In genomic region chr3:155093116-155093956, GRCm38 (mm10) we compare ENCODE assay signal across 8 mouse cellular contexts. TPM values are rescaled to one million over a fixed set of nuclear protein-coding genes. Genes with fewer than 3 reads are reported as not detected.
DNase-seq lines count a peak whose midpoint lies in the region; ATAC-seq and TF ChIP-seq lines count a peak whose summit lies in the region.

Gene Fpgt, minus strand, starts transcription at chr3:155093403.
Gene Lrriq3, plus strand, starts transcription at chr3:155093434.

- H3K27me3 ChIP-seq in embryonic facial prominence, embryonic 14.5 days (replicated peaks; ENCODE audit: control insufficient read depth, insufficient read depth, low read length), result no peaks in the 10 kb centered on the region
- H3K27me3 ChIP-seq in heart, adult 2 months (ENCODE audit: control insufficient read depth, insufficient read depth, low read length), result no peaks in the 10 kb centered on the region
- no peaks in the 10 kb centered on the region for H3K27me3 ChIP-seq in limb, embryonic 13.5 days
- H3K27me3 ChIP-seq in midbrain, embryonic 16.5 days (ENCODE audit: control insufficient read depth, insufficient read depth, low read depth, low read length), result no peaks in the 10 kb centered on the region

- peak; percentile 22; the same call in 1 of the 2 replicates for TF ChIP-seq CTCF in heart, adult 2 months (IDR thresholded peaks at IDR 0.05)

- H3K27ac ChIP-seq in embryonic facial prominence, embryonic 14.5 days (replicated peaks; ENCODE audit: low read depth, low read length), result peak within 1 kb of the TSS; percentile 82
- H3K27ac ChIP-seq in heart, adult 2 months, result peak within 1 kb of the TSS; percentile 90
- H3K27ac ChIP-seq in limb, embryonic 13.5 days, result peak within 1 kb of the TSS; percentile 82
- H3K27ac ChIP-seq in midbrain, embryonic 16.5 days (ENCODE audit: low read length), result peak within 1 kb of the TSS; percentile 93

- H3K9me3 ChIP-seq in embryonic facial prominence, embryonic 14.5 days (ENCODE audit: control insufficient read depth, low read length), result no peaks in the 10 kb centered on the region
- H3K9me3 ChIP-seq in limb, embryonic 13.5 days, result no peaks in the 10 kb centered on the region
- no peaks in the 10 kb centered on the region for H3K9me3 ChIP-seq in midbrain, embryonic 16.5 days (replicated peaks; ENCODE audit: control insufficient read depth, low read length, poor library complexity, severe bottlenecking)

- peak within 1 kb of the TSS; percentile 48 for H3K4me3 ChIP-seq in embryonic facial prominence, embryonic 14.5 days (ENCODE audit: low read depth, low read length)
- H3K4me3 ChIP-seq in heart, adult 2 months, result peak within 1 kb of the TSS; percentile 75
- peak within 1 kb of the TSS; percentile 64 for H3K4me3 ChIP-seq in limb, embryonic 13.5 days
- peak within 1 kb of the TSS; percentile 45 for H3K4me3 ChIP-seq in midbrain, embryonic 16.5 days (ENCODE audit: low read depth, low read length)

- H3K4me1 ChIP-seq in embryonic facial prominence, embryonic 14.5 days (ENCODE audit: control insufficient read depth, insufficient read depth, low read length), result 0 out of 2 replicates have a peak, but pooled peaks cover 3% of the 10 kb centered on the region
- peaks cover 2% of the 10 kb centered on the region for H3K4me1 ChIP-seq in heart, adult 2 months (ENCODE audit: control insufficient read depth, insufficient read depth, low read length)
- 0 out of 2 replicates have a peak, but pooled peaks cover 5% of the 10 kb centered on the region for H3K4me1 ChIP-seq in limb, embryonic 13.5 days
- peaks cover 8% of the 10 kb centered on the region for H3K4me1 ChIP-seq in midbrain, embryonic 16.5 days (ENCODE audit: control insufficient read depth, insufficient read depth, low read length)

- 1% methylated on average over 38 of the region's 47 CpGs for WGBS in embryonic facial prominence, embryonic 14.5 days
- 1% methylated on average over 47 of the region's 47 CpGs for WGBS in heart, adult 2 months
- under 1% methylated on average over 47 of the region's 47 CpGs for WGBS in limb, embryonic 13.5 days
- WGBS in midbrain, embryonic 16.5 days, result under 1% methylated on average over 47 of the region's 47 CpGs

- peak within 1 kb of the TSS; percentile 67 for H3K9ac ChIP-seq in embryonic facial prominence, embryonic 14.5 days (ENCODE audit: low read depth, low read length)
- peak within 1 kb of the TSS; percentile 64 for H3K9ac ChIP-seq in heart, adult 2 months (ENCODE audit: low read depth, low read length)
- H3K9ac ChIP-seq in limb, embryonic 13.5 days, result peak within 1 kb of the TSS; percentile 75
- H3K9ac ChIP-seq in midbrain, embryonic 16.5 days (ENCODE audit: low read depth, low read length), result peak within 1 kb of the TSS; percentile 85

- peak within 1 kb of the TSS; percentile 64 for H3K4me2 ChIP-seq in embryonic facial prominence, embryonic 14.5 days (ENCODE audit: low read depth, low read length)
- peak within 1 kb of the TSS; percentile 66 for H3K4me2 ChIP-seq in limb, embryonic 13.5 days (replicated peaks)
- H3K4me2 ChIP-seq in midbrain, embryonic 16.5 days (ENCODE audit: low read length), result peak within 1 kb of the TSS; percentile 69

- DNase-seq in 3T3-L1 (ENCODE audit: low read depth, low spot score), result peak; percentile 95
- peak; percentile 82 for DNase-seq in adrenal gland, postnatal 4 days (ENCODE audit: low spot score in 2 of 2)
- peak; percentile 96 for DNase-seq in embryonic facial prominence, embryonic 14.5 days (ENCODE audit: low spot score)
- peak; percentile 87 to 90 for DNase-seq in heart, adult 2 months
- peak; percentile 90 to 91 for DNase-seq in kidney, adult 8-10 months
- peak; percentile 38 to 81 for DNase-seq in spleen, postnatal 10 days (ENCODE audit: low spot score in 2 of 2)

- TF ChIP-seq POLR2A in heart, adult 2 months (IDR thresholded peaks at IDR 0.05; ENCODE audit: insufficient read depth, low read depth, low read length), result peak; percentile 86

- ATAC-seq in embryonic facial prominence, embryonic 14.5 days (ENCODE audit: low read depth), result peak; percentile 99
- ATAC-seq in limb, embryonic 13.5 days (ENCODE audit: low FRiP score, low read depth), result peak; percentile 99
- peak; percentile 100 for ATAC-seq in midbrain, embryonic 16.5 days

- peaks cover 16% of the 10 kb centered on the region for H3K36me3 ChIP-seq in embryonic facial prominence, embryonic 14.5 days (ENCODE audit: control insufficient read depth, insufficient read depth, low read length)
- H3K36me3 ChIP-seq in heart, adult 2 months (ENCODE audit: control insufficient read depth, insufficient read depth, low read length), result no peaks in the 10 kb centered on the region
- no peaks in the 10 kb centered on the region for H3K36me3 ChIP-seq in limb, embryonic 13.5 days
- H3K36me3 ChIP-seq in midbrain, embryonic 16.5 days (ENCODE audit: control insufficient read depth, insufficient read depth, low read length), result no peaks in the 10 kb centered on the region

- H3K79me2 ChIP-seq in heart, adult 2 months (replicated peaks; ENCODE audit: control insufficient read depth, insufficient read depth, low read length), result no peaks in the 10 kb centered on the region

- intact Hi-C loops in heart, adult 2 months (cut with DNase I), result loop anchor here (2.0 kb wide), 1 partner anchor 497 kb away; the partner anchor contains the start of genes Cryz and Tyw3

- 0 out of 2 replicates have a peak, but pooled peaks have one; percentile 46 for TF ChIP-seq EP300 in heart, adult 2 months (IDR thresholded peaks at IDR 0.05; ENCODE audit: insufficient read depth, low read depth, low read length)

RNA-seq across cellular contexts. Expression of gene Fpgt, which starts in this region (rescaled TPM):
- total RNA-seq in adrenal gland, postnatal 4 days (2021), result 10 to 100 TPM; 24.7 to 25.5 TPM
- polyA plus RNA-seq in embryonic facial prominence, embryonic 14.5 days (2014; fragmentation: Nextera tagmentation; extraction: Ambion mirVana), result 15.6 and 17.0 TPM in 2 replicates
- 10 to 100 TPM; 13.3 to 13.9 TPM for total RNA-seq in heart, adult 2 months (2021)
- polyA plus RNA-seq in heart, adult 2 months (2012; rRNA removed), result 9.4 and 19.7 TPM in 2 replicates
- 11.4 and 14.4 TPM in 2 replicates for polyA plus RNA-seq in limb, embryonic 13.5 days (2015; fragmentation: Nextera tagmentation; extraction: Ambion mirVana)
- 20.1 and 21.6 TPM in 2 replicates for polyA plus RNA-seq in midbrain, embryonic 16.5 days (2015; fragmentation: Nextera tagmentation; extraction: Ambion mirVana)

RNA-seq across cellular contexts. Expression of gene Lrriq3, which starts in this region (rescaled TPM):
- 1 to 10 TPM; 2.2 to 2.3 TPM for total RNA-seq in adrenal gland, postnatal 4 days (2021)
- 1.0 and 1.1 TPM in 2 replicates for polyA plus RNA-seq in embryonic facial prominence, embryonic 14.5 days (2014; fragmentation: Nextera tagmentation; extraction: Ambion mirVana)
- under 1 TPM; 0.30 to 0.42 TPM for total RNA-seq in heart, adult 2 months (2021)
- polyA plus RNA-seq in heart, adult 2 months (2012; rRNA removed), result 0.16 and 0.23 TPM in 2 replicates
- 1.1 and 1.3 TPM in 2 replicates for polyA plus RNA-seq in limb, embryonic 13.5 days (2015; fragmentation: Nextera tagmentation; extraction: Ambion mirVana)
- 1.1 and 1.4 TPM in 2 replicates for polyA plus RNA-seq in midbrain, embryonic 16.5 days (2015; fragmentation: Nextera tagmentation; extraction: Ambion mirVana)

Comparison
In these comparisons a context has a peak if more than half of its experiments do, and no peak if none do; other contexts are left out.
1. Peak in every context shown above with its lines: DNase-seq, ATAC-seq, H3K4me3 ChIP-seq and H3K27ac ChIP-seq.